Mouse (Mus musculus) right cerebral cortex, postnatal 4 days (tissue): ENCODE measurements around the gene Hist4h4.
A peak's percentile ranks its signal among the peaks of the same experiment; 100 is the strongest.
"Not testable (repeated sequence)": the region's sequence is repeated elsewhere in the genome, so short reads cannot be mapped to it uniquely, and the experiment has no call there.

ENCODE experiments used
- DNase-seq: peaks from one replicate; pipeline ENCODE4 v3.0.0-alpha.2; 2022

The Hist4h4 gene

GRCm38 (mm10) chr6:136813117-136813516 is 8.9 kb upstream of the Hist4h4 start:
- DNase-seq: no peak

- DNase-seq: no peak
Observed at GRCm38 (mm10) chr6:136811196-136811595, 7.0 kb upstream of the Hist4h4 start.

GRCm38 (mm10) chr6:136809673-136810072 is 5.5 kb upstream of the Hist4h4 start:
- DNase-seq: no peak

GRCm38 (mm10) chr6:136809077-136809476 is 4.9 kb upstream of the Hist4h4 start:
- no peak for DNase-seq

- no peak for DNase-seq
Observed at GRCm38 (mm10) chr6:136808631-136809046, 4.4 kb upstream of the Hist4h4 start.

- peak; percentile 98 for DNase-seq
Observed at GRCm38 (mm10) chr6:136808014-136808417, 3.8 kb upstream of the Hist4h4 start, which contains the start of gene H2afj. Gene H2afj, plus strand, starts transcription at chr6:136808244.

GRCm38 (mm10) chr6:136807395-136808013 is 3.3 kb upstream of the Hist4h4 start:
- no peak for DNase-seq

- DNase-seq: no peak
Observed at GRCm38 (mm10) chr6:136806819-136807218, 2.6 kb upstream of the Hist4h4 start.

- DNase-seq: no peak
Observed at GRCm38 (mm10) chr6:136805409-136805775, 1.2 kb upstream of the Hist4h4 start.

GRCm38 (mm10) chr6:136804705-136805408 is 642 bp upstream of the Hist4h4 start:
- DNase-seq: no peak

GRCm38 (mm10) chr6:136803093-136803738 is 999 bp downstream of the Hist4h4 start:
- DNase-seq: no peak

GRCm38 (mm10) chr6:136801274-136801673 is 2.9 kb downstream of the Hist4h4 start:
- DNase-seq: no peak

- DNase-seq: no peak
Observed at GRCm38 (mm10) chr6:136800710-136801109, 3.5 kb downstream of the Hist4h4 start.

- DNase-seq: not testable (repeated sequence)
Observed at GRCm38 (mm10) chr6:136797874-136798693, 6.1 kb downstream of the Hist4h4 start.

- no peak for DNase-seq
Observed at GRCm38 (mm10) chr6:136795850-136796249, 8.4 kb downstream of the Hist4h4 start.

- no peak for DNase-seq
Observed at GRCm38 (mm10) chr6:136795110-136795509, 9.1 kb downstream of the Hist4h4 start.

- no peak for DNase-seq
Observed at GRCm38 (mm10) chr6:136793831-136794525, 10.2 kb downstream of the Hist4h4 start.

GRCm38 (mm10) chr6:136792884-136793758 is 11.1 kb downstream of the Hist4h4 start:
- no peak for DNase-seq

GRCm38 (mm10) chr6:136789391-136789971 is 14.7 kb downstream of the Hist4h4 start:
- DNase-seq: no peak

- DNase-seq: no peak
Observed at GRCm38 (mm10) chr6:136782761-136783160, 21.5 kb downstream of the Hist4h4 start.

- no peak for DNase-seq
Observed at GRCm38 (mm10) chr6:136782146-136782545, 22.1 kb downstream of the Hist4h4 start.
